Comparison of ENCODE assay signal across 20 mouse cellular contexts in the genomic region with DNA sequence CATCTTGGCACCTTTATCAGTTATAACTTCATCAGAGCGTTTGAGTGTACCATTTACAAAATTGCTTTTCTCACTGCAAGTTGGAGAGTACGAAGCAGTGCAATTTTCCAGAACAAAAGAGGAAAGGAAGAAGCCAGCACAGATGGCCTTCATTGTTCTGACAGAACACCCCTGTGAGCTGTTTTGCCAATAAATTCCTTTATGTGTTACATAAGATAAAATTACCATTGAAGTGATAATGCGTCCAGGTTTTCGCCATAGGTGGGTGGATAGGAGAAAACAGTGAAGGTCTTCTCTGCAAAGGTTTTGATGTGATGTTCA.
DNase-seq lines count a peak whose midpoint lies in the region; ATAC-seq lines count a peak whose summit lies in the region.
"Had no signal": no experiment of that assay in that cellular context is flagged by ENCODE, and none has a peak within 500 bp of the region (broad histone marks: within the 10 kb centered on the region; RNA-seq: fewer than 3 reads in every experiment).

No protein-coding gene starts in this region.

- 57% methylated on average over 4 of the region's 4 CpGs for WGBS in heart, embryonic 10.5 days
- WGBS in heart, embryonic 14.5 days = 38% methylated on average over 4 of the region's 4 CpGs

- DNase-seq in heart, embryonic 10.5 days (ENCODE audit: low spot score) = peak; percentile 16
- DNase-seq in heart, postnatal 10 days = no peak
- DNase-seq in heart, adult 11 months = no peak
- peak; percentile 3 to 34 for DNase-seq in layer of hippocampus, adult 18-20 months (ENCODE audit: low spot score in 2 of 2)
- no peak for DNase-seq in layer of hippocampus, postnatal 25 days (ENCODE audit: extremely low spot score in 1 of 2, low spot score in 1 of 2)
- peak; percentile 51 for DNase-seq in brain, adult 2 months (ENCODE audit: low read depth, low spot score)
- DNase-seq: adrenal gland, postnatal 14 days; cerebellum, adult 18-20 months; cerebellum, adult 9-11 months; cerebellum, postnatal 36 days; forebrain, postnatal 0 days; gastrocnemius, postnatal 36 days; heart, adult 18-20 months; kidney, adult 2 months had no signal

- ATAC-seq in heart, embryonic 14.5 days (ENCODE audit: insufficient number of reproducible peaks, insufficient read depth, low FRiP score, low read depth) = no peak
- ATAC-seq: activated CD4-positive, CD25-positive, alpha-beta regulatory T cell, adult 4 months; forebrain, embryonic 13.5 days; forebrain, postnatal 0 days; intestine, embryonic 16.5 days had no signal

- intact Hi-C loops in heart, postnatal 10 days (cut with DNase I) = no loop called here

- H3K27ac ChIP-seq in heart, embryonic 10.5 days = no peak overlapping the region
- H3K27ac ChIP-seq in heart, embryonic 14.5 days (replicated peaks in 1 of 2; ENCODE audit: control insufficient read depth in 1 of 2, insufficient read depth in 1 of 2, low read depth in 2 of 2, low read length in 2 of 2) = no peak overlapping the region
- H3K27ac ChIP-seq: embryonic facial prominence, embryonic 10.5 days; forebrain, embryonic 13.5 days; hindbrain, embryonic 14.5 days had no signal

- peaks cover 21% of the 10 kb centered on the region; the same call in 1 of the 2 replicates for H3K4me1 ChIP-seq in heart, embryonic 10.5 days
- peaks cover 7 to 12% of the 10 kb centered on the region in 2 experiments for H3K4me1 ChIP-seq in heart, embryonic 14.5 days (ENCODE audit: control insufficient read depth in 2 of 2, insufficient read depth in 2 of 2, low read length in 2 of 2)
- H3K4me1 ChIP-seq: forebrain, embryonic 13.5 days had no signal

- H3K9ac ChIP-seq in heart, embryonic 14.5 days (ENCODE audit: low read length) = no peak overlapping the region
- H3K9ac ChIP-seq: forebrain, embryonic 13.5 days; forebrain, postnatal 0 days; hindbrain, embryonic 14.5 days had no signal

- H3K36me3 ChIP-seq in heart, embryonic 10.5 days = no peaks in the 10 kb centered on the region
- no peaks in the 10 kb centered on the region for H3K36me3 ChIP-seq in heart, embryonic 14.5 days (ENCODE audit: control insufficient read depth, insufficient read depth, low read length)
- H3K36me3 ChIP-seq: embryonic facial prominence, embryonic 10.5 days had no signal

- H3K9me3 ChIP-seq in heart, embryonic 10.5 days = no peaks in the 10 kb centered on the region
- H3K9me3 ChIP-seq in heart, embryonic 14.5 days (ENCODE audit: control insufficient read depth, low read length) = peaks cover 10% of the 10 kb centered on the region
- H3K9me3 ChIP-seq: forebrain, embryonic 13.5 days had no signal

- no peak overlapping the region for H3K4me3 ChIP-seq in heart, embryonic 10.5 days
- H3K4me3 ChIP-seq in heart, embryonic 14.5 days (ENCODE audit: control insufficient read depth in 1 of 2, insufficient read depth in 1 of 2, low read depth in 1 of 2, low read length in 2 of 2) = no peak overlapping the region
- H3K4me3 ChIP-seq: embryonic facial prominence, embryonic 10.5 days; forebrain, embryonic 13.5 days had no signal

- no peaks in the 10 kb centered on the region for H3K27me3 ChIP-seq in heart, embryonic 10.5 days (ENCODE audit: insufficient read depth, poor library complexity, severe bottlenecking)
- no peaks in the 10 kb centered on the region for H3K27me3 ChIP-seq in heart, embryonic 14.5 days (ENCODE audit: control insufficient read depth, insufficient read depth, low read length)
- H3K27me3 ChIP-seq: forebrain, embryonic 13.5 days had no signal

- H3K4me2 ChIP-seq in heart, embryonic 14.5 days (ENCODE audit: low read length) = peak overlapping the region; percentile 41
- H3K4me2 ChIP-seq: forebrain, embryonic 13.5 days; hindbrain, embryonic 14.5 days had no signal

Comparison
In these comparisons a context has a peak if more than half of its experiments do, and no peak if none do; other contexts are left out.
1. DNase-seq: peak in heart, embryonic 10.5 days (single experiment), layer of hippocampus, adult 18-20 months (2 of 2) and brain, adult 2 months (single experiment); none in heart, postnatal 10 days (0 of 2), heart, adult 11 months (single experiment) and layer of hippocampus, postnatal 25 days (0 of 2).